Comparison of ENCODE assay signal across 24 mouse cellular contexts in genomic region chr9:116377706-116378105, GRCm38 (mm10).
"Had no signal": no experiment of that assay in that cellular context is flagged by ENCODE, and none has a peak within 500 bp of the region (broad histone marks: within the 10 kb centered on the region; RNA-seq: fewer than 3 reads in every experiment).

No protein-coding gene starts in this region.

- H3K4me1 ChIP-seq: embryonic facial prominence, embryonic 10.5 days; forebrain, embryonic 10.5 days; forebrain, embryonic 12.5 days had no signal

- H3K36me3 ChIP-seq: embryonic facial prominence, embryonic 10.5 days; embryonic facial prominence, embryonic 12.5 days; embryonic facial prominence, embryonic 13.5 days; embryonic facial prominence, embryonic 15.5 days; forebrain, embryonic 10.5 days; forebrain, embryonic 12.5 days; forebrain, embryonic 15.5 days had no signal

- H3K4me2 ChIP-seq: embryonic facial prominence, embryonic 12.5 days; embryonic facial prominence, embryonic 13.5 days; embryonic facial prominence, embryonic 15.5 days; forebrain, embryonic 12.5 days; forebrain, embryonic 13.5 days; forebrain, embryonic 15.5 days had no signal

- ATAC-seq: forebrain, embryonic 13.5 days; forebrain, embryonic 14.5 days; forebrain, embryonic 15.5 days; forebrain, embryonic 16.5 days; forebrain, postnatal 0 days had no signal

- H3K9me3 ChIP-seq: embryonic facial prominence, embryonic 10.5 days; embryonic facial prominence, embryonic 12.5 days; embryonic facial prominence, embryonic 13.5 days; embryonic facial prominence, embryonic 15.5 days; forebrain, embryonic 10.5 days; forebrain, embryonic 12.5 days; forebrain, embryonic 13.5 days; forebrain, embryonic 15.5 days had no signal

- DNase-seq: cerebellum, adult 9-10 months; cerebellum, adult 9-11 months; cerebellum, postnatal 36 days; embryo, embryonic 11 days; forebrain, postnatal 0 days; gastrocnemius, adult 2 months; gastrocnemius, postnatal 10 days; gastrocnemius, postnatal 14 days; gastrocnemius, postnatal 25 days; gastrocnemius, postnatal 36 days; heart, adult 11 months; heart, adult 18-20 months; heart, adult 2 months had no signal

- H3K27ac ChIP-seq: embryonic facial prominence, embryonic 10.5 days; embryonic facial prominence, embryonic 12.5 days; embryonic facial prominence, embryonic 13.5 days; embryonic facial prominence, embryonic 15.5 days; forebrain, embryonic 10.5 days; forebrain, embryonic 12.5 days; forebrain, embryonic 13.5 days; forebrain, embryonic 15.5 days; heart, adult 2 months had no signal

- H3K9ac ChIP-seq: embryonic facial prominence, embryonic 12.5 days; embryonic facial prominence, embryonic 13.5 days; embryonic facial prominence, embryonic 15.5 days; forebrain, embryonic 12.5 days; forebrain, embryonic 13.5 days; forebrain, embryonic 15.5 days; forebrain, postnatal 0 days had no signal

- H3K27me3 ChIP-seq: embryonic facial prominence, embryonic 12.5 days; embryonic facial prominence, embryonic 13.5 days; embryonic facial prominence, embryonic 15.5 days; forebrain, embryonic 12.5 days; forebrain, embryonic 13.5 days; forebrain, embryonic 15.5 days had no signal

- H3K4me3 ChIP-seq: embryonic facial prominence, embryonic 10.5 days; embryonic facial prominence, embryonic 12.5 days; embryonic facial prominence, embryonic 13.5 days; embryonic facial prominence, embryonic 15.5 days; erythroblast, embryonic 14.5 days; forebrain, embryonic 10.5 days; forebrain, embryonic 12.5 days; forebrain, embryonic 13.5 days; forebrain, embryonic 15.5 days; gastrocnemius, adult 2 months; heart, adult 2 months had no signal
